Mouse (Mus musculus): Measurements from ENCODE around the gene Mettl18. TPM values are rescaled to one million over a fixed set of nuclear protein-coding genes. Genes with fewer than 3 reads are reported as not detected.
A peak's percentile ranks its signal among the peaks of the same experiment; 100 is the strongest.
"Not testable (repeated sequence)": the region's sequence is repeated elsewhere in the genome, so short reads cannot be mapped to it uniquely, and the experiment has no call there.

Mettl18 gene
- polyA plus RNA-seq, 1 experiment from 2014 or later: 9.3 TPM

- H3K27ac ChIP-seq (ENCODE audit: low read depth, low read length); DNase-seq (ENCODE audit: low spot score); H3K9ac ChIP-seq (ENCODE audit: low read length); H3K4me3 ChIP-seq (ENCODE audit: low read depth, low read length); H3K9me3 ChIP-seq (replicated peaks; ENCODE audit: control insufficient read depth, low read length); H3K27me3 ChIP-seq (replicated peaks; ENCODE audit: control insufficient read depth, insufficient read depth, low read length); H3K4me1 ChIP-seq (ENCODE audit: control insufficient read depth, insufficient read depth, low read length); H3K4me2 ChIP-seq (ENCODE audit: low read length); ATAC-seq; H3K36me3 ChIP-seq (ENCODE audit: control insufficient read depth, insufficient read depth, low read length): not testable (repeated sequence)
- WGBS: 84% methylated on average over 5 of the region's 5 CpGs
These were observed 27.4 kb downstream of the Mettl18 start for GRCm38 (mm10) chr1:164022106-164022505.

GRCm38 (mm10) chr1:164025685-164026084, 31.0 kb downstream of the Mettl18 start:
- Histone ChIP-seq H3K36me3 (ENCODE audit: control insufficient read depth, insufficient read depth, low read length) (no peaks in the 10 kb centered on the region), H3K27me3 (replicated peaks; ENCODE audit: control insufficient read depth, insufficient read depth, low read length) (no peaks in the 10 kb centered on the region), H3K9me3 (replicated peaks; ENCODE audit: control insufficient read depth, low read length) (no peaks in the 10 kb centered on the region), H3K4me1 (ENCODE audit: control insufficient read depth, insufficient read depth, low read length) (no peaks in the 10 kb centered on the region), H3K4me2 (ENCODE audit: low read length) (no peak overlapping the region), H3K9ac (ENCODE audit: low read length) (no peak overlapping the region), H3K4me3 (ENCODE audit: low read depth, low read length) (no peak overlapping the region), H3K27ac (ENCODE audit: low read depth, low read length) (no peak overlapping the region)
- no peak for ATAC-seq
- WGBS: 87% methylated on average over 4 of the region's 4 CpGs
- no peak for DNase-seq (ENCODE audit: low spot score)

GRCm38 (mm10) chr1:164027416-164027815, 32.7 kb downstream of the Mettl18 start:
- H3K27ac ChIP-seq (ENCODE audit: low read depth, low read length): no peak overlapping the region
- H3K9me3 ChIP-seq (replicated peaks; ENCODE audit: control insufficient read depth, low read length): no peaks in the 10 kb centered on the region
- H3K4me1 ChIP-seq (ENCODE audit: control insufficient read depth, insufficient read depth, low read length): no peaks in the 10 kb centered on the region
- peak; percentile 6 for DNase-seq (ENCODE audit: low spot score)
- no peaks in the 10 kb centered on the region for H3K36me3 ChIP-seq (ENCODE audit: control insufficient read depth, insufficient read depth, low read length)
- 57% methylated on average over 5 of the region's 5 CpGs for WGBS
- ATAC-seq: no peak
- no peak overlapping the region for H3K9ac ChIP-seq (ENCODE audit: low read length)
- H3K27me3 ChIP-seq (replicated peaks; ENCODE audit: control insufficient read depth, insufficient read depth, low read length): no peaks in the 10 kb centered on the region
- H3K4me2 ChIP-seq (ENCODE audit: low read length): no peak overlapping the region
- no peak overlapping the region for H3K4me3 ChIP-seq (ENCODE audit: low read depth, low read length)

GRCm38 (mm10) chr1:164040385-164041135, 45.9 kb downstream of the Mettl18 start:
- Histone ChIP-seq H3K4me1 (ENCODE audit: control insufficient read depth, insufficient read depth, low read length) (no peaks in the 10 kb centered on the region), H3K36me3 (ENCODE audit: control insufficient read depth, insufficient read depth, low read length) (no peaks in the 10 kb centered on the region), H3K4me2 (ENCODE audit: low read length) (no peak overlapping the region), H3K9me3 (replicated peaks; ENCODE audit: control insufficient read depth, low read length) (no peaks in the 10 kb centered on the region), H3K27ac (ENCODE audit: low read depth, low read length) (no peak overlapping the region), H3K27me3 (replicated peaks; ENCODE audit: control insufficient read depth, insufficient read depth, low read length) (no peaks in the 10 kb centered on the region), H3K9ac (ENCODE audit: low read length) (no peak overlapping the region), H3K4me3 (ENCODE audit: low read depth, low read length) (no peak overlapping the region)
- no peak for ATAC-seq
- WGBS: 75% methylated on average over 10 of the region's 10 CpGs
- no peak for DNase-seq (ENCODE audit: low spot score)

- Histone ChIP-seq H3K27me3 (replicated peaks; ENCODE audit: control insufficient read depth, insufficient read depth, low read length) (no peaks in the 10 kb centered on the region), H3K4me2 (ENCODE audit: low read length) (no peak overlapping the region), H3K36me3 (ENCODE audit: control insufficient read depth, insufficient read depth, low read length) (no peaks in the 10 kb centered on the region), H3K4me1 (ENCODE audit: control insufficient read depth, insufficient read depth, low read length) (no peaks in the 10 kb centered on the region), H3K27ac (ENCODE audit: low read depth, low read length) (no peak overlapping the region), H3K9me3 (replicated peaks; ENCODE audit: control insufficient read depth, low read length) (no peaks in the 10 kb centered on the region), H3K4me3 (ENCODE audit: low read depth, low read length) (no peak overlapping the region), H3K9ac (ENCODE audit: low read length) (no peak overlapping the region)
- ATAC-seq: no peak
- peak; percentile 7 for DNase-seq (ENCODE audit: low spot score)
- WGBS: 28% methylated on average over 3 of the region's 3 CpGs
These were observed 48.9 kb downstream of the Mettl18 start for GRCm38 (mm10) chr1:164043549-164043948.

Other genes with a start within 250 kb of the Mettl18 start
- gene Kifap3, start 215.3 kb upstream of the Mettl18 start, polyA plus RNA-seq (2014; fragmentation: Nextera tagmentation; extraction: Ambion mirVana): 104 and 120 TPM in 2 replicates
- gene Scyl3, start 65.8 kb upstream of the Mettl18 start, polyA plus RNA-seq (2014; fragmentation: Nextera tagmentation; extraction: Ambion mirVana): 17.1 and 17.5 TPM in 2 replicates
- 12.8 and 13.6 TPM in 2 replicates for gene BC055324, start 93 bp upstream of the Mettl18 start, polyA plus RNA-seq (2014; fragmentation: Nextera tagmentation; extraction: Ambion mirVana)
- not detected in 2 replicates for gene Sele, start 53.3 kb downstream of the Mettl18 start, polyA plus RNA-seq (2014; fragmentation: Nextera tagmentation; extraction: Ambion mirVana)
- gene Sell, start 67.1 kb downstream of the Mettl18 start, polyA plus RNA-seq (2014; fragmentation: Nextera tagmentation; extraction: Ambion mirVana): 0.15 TPM in 1 of 2 replicates, not detected in the other
- gene Selp, start 120.4 kb downstream of the Mettl18 start, polyA plus RNA-seq (2014; fragmentation: Nextera tagmentation; extraction: Ambion mirVana): not detected in 2 replicates
- 0.17 and 0.20 TPM in 2 replicates for gene F5, start 156.9 kb downstream of the Mettl18 start, polyA plus RNA-seq (2014; fragmentation: Nextera tagmentation; extraction: Ambion mirVana)